Comparison of ENCODE assay signal across 1 mouse cellular context in genomic region chr4:124843493-124843892, GRCm38 (mm10).
TF ChIP-seq lines count a peak whose summit lies in the region.

No protein-coding gene starts in this region.

TF ChIP-seq in CH12.LX, 34 proteins besides CTCF, POLR2A, EP300 and RAD21 (continued from another document):
- TF ChIP-seq MYC (IDR thresholded peaks at IDR 0.05; ENCODE audit: low read depth, low read length) (peak; percentile 26; the same call in 1 of the 2 replicates), MXI1 (IDR thresholded peaks at IDR 0.05; ENCODE audit: low read depth, low read length) (no peak), TBP (conservative IDR thresholded peaks at IDR 0.05; ENCODE audit: low read depth, low read length) (no peak), PAX5 (IDR thresholded peaks at IDR 0.05; ENCODE audit: low read length) (no peak), HCFC1 (IDR thresholded peaks at IDR 0.05; ENCODE audit: low read depth, low read length) (no peak), CHD2 (IDR thresholded peaks at IDR 0.05; ENCODE audit: low read length) (no peak), SIN3A (IDR thresholded peaks at IDR 0.05; ENCODE audit: low read length) (no peak), POLR2AphosphoS2 (IDR thresholded peaks at IDR 0.05; ENCODE audit: low read depth, low read length) (no peak), GABPA (IDR thresholded peaks at IDR 0.05; ENCODE audit: insufficient replicate concordance, low read depth, low read length) (no peak), NRF1 (IDR thresholded peaks at IDR 0.05; ENCODE audit: low read depth, low read length) (0 out of 2 replicates have a peak, but pooled peaks have one; percentile 31), UBTF (IDR thresholded peaks at IDR 0.05; ENCODE audit: low read depth, low read length) (no peak), MAX (IDR thresholded peaks at IDR 0.05; ENCODE audit: low read length) (0 out of 2 replicates have a peak, but pooled peaks have one; percentile 17), RCOR1 (conservative IDR thresholded peaks at IDR 0.05; ENCODE audit: low read depth, low read length) (no peak), JUND (conservative IDR thresholded peaks at IDR 0.05; ENCODE audit: low read depth, low read length) (no peak), MEF2A (IDR thresholded peaks at IDR 0.05; ENCODE audit: borderline replicate concordance, low read depth, low read length) (no peak), E2F4 (IDR thresholded peaks at IDR 0.05; ENCODE audit: insufficient replicate concordance, low read depth, low read length) (no peak), ELF1 (IDR thresholded peaks at IDR 0.05; ENCODE audit: low read depth, low read length) (no peak), JUN (IDR thresholded peaks at IDR 0.05; ENCODE audit: insufficient read depth, low read depth, low read length) (no peak), CHD1 (IDR thresholded peaks at IDR 0.05; ENCODE audit: low read depth, low read length) (no peak), ETS1 (conservative IDR thresholded peaks at IDR 0.05; ENCODE audit: low read depth, low read length) (no peak), ZMIZ1 (IDR thresholded peaks at IDR 0.05; ENCODE audit: low read depth, low read length) (no peak), ZNF384 (IDR thresholded peaks at IDR 0.05; ENCODE audit: low read depth, low read length) (no peak), TCF12 (IDR thresholded peaks at IDR 0.05; ENCODE audit: low read depth, low read length) (0 out of 2 replicates have a peak, but pooled peaks have one; percentile 21)
